Mouse (Mus musculus) midbrain, embryonic 11.5 days (tissue): ENCODE results near the gene Snx25. TPM values are rescaled to one million over a fixed set of nuclear protein-coding genes. Genes with fewer than 3 reads are reported as not detected.
"Not testable (repeated sequence)": the region's sequence is repeated elsewhere in the genome, so short reads cannot be mapped to it uniquely, and the experiment has no call there.

Experiments
- ATAC-seq: fragments of 200-750 bp; cut with Nextera tagmentation; 2 replicates; pipeline ENCODE4 v1.8.0; 2017; ENCODE audit warnings: moderate TSS enrichment, moderate library complexity; ENCODE audit not compliant: low FRiP score
- DNase-seq: peaks from one replicate; pipeline ENCODE4 v3.0.0; 2015; ENCODE audit warnings: low spot score; ENCODE audit errors: missing footprints
- H3K27ac ChIP-seq: fragments of 300-500 bp; sonication (generic); 2 replicates; pipeline ENCODE4 v1.5.1; 2014; ENCODE audit warnings: low read depth, low read length
- H3K27me3 ChIP-seq: fragments of 300-500 bp; sonication (generic); 2 replicates; pipeline ENCODE4 v1.6.1; 2014; ENCODE audit warnings: mild to moderate bottlenecking, low read length, moderate library complexity, mixed read lengths; ENCODE audit not compliant: control insufficient read depth, insufficient read depth
- H3K36me3 ChIP-seq: fragments of 300-500 bp; sonication (generic); 2 replicates; pipeline ENCODE4 v1.6.1; 2014; ENCODE audit warnings: mild to moderate bottlenecking, low read length, moderate library complexity, mixed read lengths; ENCODE audit not compliant: control insufficient read depth, insufficient read depth
- H3K4me1 ChIP-seq: fragments of 300-500 bp; sonication (generic); 2 replicates; pipeline ENCODE4 v1.6.1; 2014; ENCODE audit warnings: low read length; ENCODE audit not compliant: control insufficient read depth, insufficient read depth
- H3K4me2 ChIP-seq: fragments of 300-500 bp; sonication (generic); 2 replicates; pipeline ENCODE4 v1.6.1; 2014; ENCODE audit warnings: mild to moderate bottlenecking, moderate library complexity
- H3K4me3 ChIP-seq: fragments of 300-500 bp; sonication (generic); 2 replicates; pipeline ENCODE4 v1.5.1; 2014; ENCODE audit warnings: low read depth, low read length
- H3K9ac ChIP-seq: fragments of 300-500 bp; sonication (generic); 2 replicates; pipeline ENCODE4 v1.6.1; 2014; ENCODE audit warnings: low read length
- H3K9me3 ChIP-seq: fragments of 300-500 bp; sonication (generic); 2 replicates; pipeline ENCODE4 v1.6.1; 2016; ENCODE audit warnings: low read length; ENCODE audit not compliant: control insufficient read depth
- WGBS: fragments of 180-500 bp; shearing (Covaris S2); extraction: QIAGEN DNeasy Blood & Tissue Kit; methylation state at CpG from one replicate; pipeline ENCODE4 v1.1.7; 2014; 5-methylcytosine and 5-hydroxymethylcytosine counted together
- polyA plus RNA-seq: library from polyadenylated mRNA; unstranded; fragments of >200 nt; fragmentation: Nextera tagmentation; extraction: Ambion mirVana; gene quantifications from 2 replicates; pipeline ENCODE4 v1.2.1, GENCODE M21; 2014

The Snx25 gene
- polyA plus RNA-seq, 1 experiment from 2014 or later = 7.1 TPM

DNA sequence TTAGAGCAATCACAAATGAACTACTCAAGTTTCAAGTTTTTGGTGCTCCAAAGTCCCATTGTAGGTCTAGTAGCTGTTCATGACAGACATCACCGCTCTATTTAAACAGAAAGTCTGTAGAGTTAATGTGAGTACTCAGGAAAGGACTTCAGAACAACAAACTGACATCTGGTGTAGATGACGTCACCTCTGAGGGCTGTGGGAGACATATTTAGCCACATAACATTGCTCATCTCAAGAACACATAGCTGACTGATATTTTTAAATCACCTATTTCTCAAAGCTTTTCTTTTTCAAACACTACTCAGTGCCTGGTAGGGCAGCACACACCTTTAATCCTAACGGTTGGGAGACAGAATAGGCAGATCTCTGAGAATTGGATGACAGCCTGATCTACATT is 34.8 kb downstream of the Snx25 start:
- Histone ChIP-seq H3K4me1 (no peaks in the 10 kb centered on the region), H3K36me3 (no peaks in the 10 kb centered on the region; the same call in 1 of the 2 replicates), H3K9me3 (no peaks in the 10 kb centered on the region), H3K4me2 (no peak overlapping the region), H3K9ac (no peak overlapping the region), H3K4me3 (no peak overlapping the region), H3K27ac (no peak overlapping the region), H3K27me3 (no peaks in the 10 kb centered on the region)
- WGBS = 91% methylated on average over 3 of the region's 3 CpGs
- no peak for ATAC-seq
- DNase-seq = no peak

DNA sequence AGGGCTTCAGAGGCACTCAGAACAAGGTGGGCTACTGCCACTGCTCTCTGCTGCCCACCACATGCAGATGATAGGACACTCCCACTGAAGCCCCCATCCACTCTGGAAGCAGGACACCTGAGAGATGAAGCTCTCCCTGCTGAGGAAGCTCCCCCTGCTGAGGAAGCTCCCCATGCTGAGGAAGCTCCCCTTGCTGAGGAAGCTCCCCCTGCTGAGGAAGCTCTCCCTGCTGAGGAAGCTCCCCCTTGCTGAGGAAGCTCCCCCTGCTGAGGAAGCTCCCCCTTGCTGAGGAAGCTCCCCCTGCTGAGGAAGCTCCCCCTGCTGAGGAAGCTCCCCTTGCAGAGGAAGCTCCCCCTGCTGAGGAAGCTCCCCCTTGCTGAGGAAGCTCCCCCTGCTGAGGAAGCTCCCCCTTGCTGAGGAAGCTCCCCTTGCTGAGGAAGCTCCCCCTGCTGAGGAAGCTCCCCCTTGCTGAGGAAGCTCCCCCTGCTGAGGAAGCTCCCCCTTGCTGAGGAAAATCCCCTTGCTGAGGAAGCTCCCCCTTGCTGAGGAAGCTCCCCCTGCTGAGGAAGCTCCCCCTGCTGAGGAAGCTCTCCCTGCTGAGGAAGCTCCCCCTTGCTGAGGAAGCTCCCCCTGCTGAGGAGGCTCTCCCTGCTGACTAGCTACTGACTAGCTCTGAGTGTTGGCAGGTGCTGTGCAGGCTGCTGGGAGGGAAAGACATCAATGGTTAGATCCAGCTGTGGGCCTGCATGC is 38.4 kb downstream of the Snx25 start:
- not testable (repeated sequence) for H3K4me2 ChIP-seq, H3K36me3 ChIP-seq, H3K9me3 ChIP-seq, DNase-seq, H3K27me3 ChIP-seq, H3K4me1 ChIP-seq, ATAC-seq, H3K4me3 ChIP-seq, H3K27ac ChIP-seq, H3K9ac ChIP-seq

DNA sequence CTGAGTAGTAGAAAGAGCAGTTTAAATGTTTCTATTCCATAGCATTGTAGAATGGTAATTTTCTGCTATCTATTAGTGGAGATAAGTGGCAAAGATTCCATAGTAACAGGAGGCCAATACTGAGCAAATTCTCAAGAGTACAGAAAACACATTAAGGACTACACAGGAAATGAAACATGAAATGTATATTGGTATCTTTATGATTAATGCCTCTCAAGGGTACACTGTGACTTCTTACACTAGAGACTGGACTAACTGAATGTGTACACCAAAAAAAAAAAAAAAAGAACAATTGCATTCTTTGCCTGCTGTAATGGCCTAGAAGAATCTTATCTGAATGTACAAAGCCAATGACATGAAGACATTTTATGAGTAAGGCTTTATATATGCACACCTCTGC is 44.3 kb downstream of the Snx25 start:
- no peak overlapping the region for H3K4me2 ChIP-seq
- no peak overlapping the region for H3K27ac ChIP-seq
- DNase-seq (no peak), ATAC-seq (no peak)
- H3K9me3 ChIP-seq = no peaks in the 10 kb centered on the region
- H3K27me3 ChIP-seq = no peaks in the 10 kb centered on the region
- H3K4me3 ChIP-seq = no peak overlapping the region
- H3K4me1 ChIP-seq = no peaks in the 10 kb centered on the region
- no peak overlapping the region for H3K9ac ChIP-seq
- H3K36me3 ChIP-seq = no peaks in the 10 kb centered on the region

DNA sequence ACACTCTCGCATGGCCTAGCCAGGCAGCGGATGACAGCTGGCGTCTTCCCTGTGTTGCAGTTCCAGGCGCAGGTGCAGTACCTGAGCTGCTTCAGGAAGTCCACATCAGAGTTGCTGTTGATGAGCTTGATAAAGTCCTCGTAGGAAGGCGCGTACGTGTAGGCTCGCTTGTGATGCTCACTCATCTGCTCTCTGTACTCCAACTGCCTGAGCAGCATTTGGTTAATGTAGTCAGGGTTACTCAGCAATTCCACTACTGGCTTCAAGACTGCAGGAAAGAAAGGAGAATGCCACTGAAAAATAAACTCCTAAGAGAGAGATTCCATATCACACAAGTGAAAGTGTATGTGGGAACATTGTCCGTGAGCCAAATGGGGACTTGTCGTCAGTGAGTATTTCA is 48.5 kb downstream of the Snx25 start:
- no peak for DNase-seq
- ATAC-seq = no peak
- 94% methylated on average over 11 of the region's 11 CpGs for WGBS
- Histone ChIP-seq H3K4me3 (no peak overlapping the region), H3K27me3 (no peaks in the 10 kb centered on the region), H3K4me1 (no peaks in the 10 kb centered on the region), H3K36me3 (peaks cover 11% of the 10 kb centered on the region; the same call in 1 of the 2 replicates), H3K9ac (no peak overlapping the region), H3K4me2 (no peak overlapping the region), H3K27ac (no peak overlapping the region), H3K9me3 (peaks cover 3% of the 10 kb centered on the region; the same call in 1 of the 2 replicates)

DNA sequence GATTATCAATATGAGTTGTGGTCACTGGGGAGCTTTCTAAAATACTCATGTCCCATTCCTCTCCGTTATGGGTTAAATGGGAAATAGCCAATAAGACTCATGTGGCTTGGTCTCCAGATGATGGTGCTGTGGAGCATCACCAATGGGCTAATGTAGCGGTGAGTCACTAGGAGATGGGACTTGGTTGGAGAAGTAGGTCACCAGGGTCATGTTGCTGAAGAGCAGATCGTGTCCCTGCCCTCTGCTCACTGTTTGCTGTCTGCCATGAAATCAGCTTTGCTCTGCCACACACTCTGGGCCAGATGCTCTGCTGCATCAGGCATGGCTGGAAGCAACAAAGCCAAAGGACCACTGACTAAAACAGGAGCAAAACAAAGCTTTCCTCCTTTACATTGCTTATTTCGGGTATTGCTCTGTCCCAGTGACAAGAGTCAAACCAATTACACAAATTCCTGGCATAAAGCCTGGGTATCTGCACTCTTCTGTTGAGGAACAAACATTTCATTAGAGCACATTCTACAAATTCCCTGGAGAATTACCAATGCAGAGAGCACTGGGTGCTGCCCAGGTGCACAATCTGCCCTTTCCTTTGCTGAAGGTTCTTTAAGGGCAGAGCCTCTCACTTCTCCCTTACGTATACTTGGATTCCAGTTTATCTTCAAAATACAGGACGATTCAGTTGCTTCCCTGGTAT is 59.1 kb downstream of the Snx25 start:
- H3K4me1 ChIP-seq = no peaks in the 10 kb centered on the region
- no peak overlapping the region for H3K27ac ChIP-seq
- H3K9ac ChIP-seq = no peak overlapping the region
- no peaks in the 10 kb centered on the region for H3K27me3 ChIP-seq
- no peak overlapping the region for H3K4me3 ChIP-seq
- no peak for ATAC-seq
- no peaks in the 10 kb centered on the region for H3K9me3 ChIP-seq
- no peaks in the 10 kb centered on the region for H3K36me3 ChIP-seq
- H3K4me2 ChIP-seq = no peak overlapping the region
- WGBS = 84% methylated on average over 6 of the region's 6 CpGs
- DNase-seq = no peak

DNA sequence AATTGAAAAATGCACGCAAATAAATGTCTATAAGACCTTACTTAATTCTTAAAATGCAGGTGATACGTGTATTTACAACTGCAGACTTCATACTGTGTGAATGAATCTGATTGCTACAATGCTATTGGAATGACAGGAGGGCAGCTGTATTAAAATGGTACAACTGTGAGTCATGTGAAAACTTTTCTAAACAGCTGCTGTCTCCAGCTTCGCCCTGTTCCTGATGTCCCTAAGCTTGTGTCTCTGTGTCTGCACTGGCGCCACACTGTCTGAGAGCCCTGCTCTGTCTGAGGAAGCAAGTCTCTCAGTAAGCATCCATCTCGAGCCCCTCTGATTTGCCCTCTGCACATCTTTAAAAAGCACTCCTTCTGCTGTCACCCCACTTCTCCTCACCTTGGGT is 68.8 kb downstream of the Snx25 start:
- 85% methylated on average over 5 of the region's 5 CpGs for WGBS
- ATAC-seq (no peak), DNase-seq (no peak)
- Histone ChIP-seq H3K4me2 (no peak overlapping the region), H3K9me3 (no peaks in the 10 kb centered on the region), H3K4me3 (no peak overlapping the region), H3K4me1 (no peaks in the 10 kb centered on the region), H3K27me3 (no peaks in the 10 kb centered on the region), H3K27ac (no peak overlapping the region), H3K36me3 (0 out of 2 replicates have a peak, but pooled peaks cover 3% of the 10 kb centered on the region), H3K9ac (no peak overlapping the region)

DNA sequence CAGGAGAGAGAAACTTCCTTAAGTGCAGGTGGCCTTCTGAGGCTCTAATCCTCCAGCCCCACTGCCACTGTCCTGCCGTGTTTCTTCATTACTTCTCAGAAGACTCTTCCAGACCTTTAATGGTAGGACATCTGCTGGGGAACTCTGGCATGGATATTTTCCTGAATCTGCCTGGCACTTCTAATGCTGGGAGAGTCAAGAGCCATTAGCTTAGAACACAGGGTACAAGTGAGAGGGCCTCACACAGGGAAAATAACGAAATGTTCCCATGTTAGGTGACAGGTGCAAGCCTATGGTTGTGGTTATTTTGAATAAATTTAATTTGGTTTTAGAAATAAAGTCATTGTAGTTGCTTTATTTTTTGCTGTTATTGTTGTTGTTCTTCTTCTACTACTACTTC is 70.9 kb downstream of the Snx25 start:
- no peak overlapping the region for H3K27ac ChIP-seq
- 0 out of 2 replicates have a peak, but pooled peaks cover 3% of the 10 kb centered on the region for H3K36me3 ChIP-seq
- DNase-seq (no peak), ATAC-seq (no peak)
- no peak overlapping the region for H3K4me2 ChIP-seq
- no peaks in the 10 kb centered on the region for H3K27me3 ChIP-seq
- WGBS = 81% methylated on average over 2 of the region's 2 CpGs
- H3K4me3 ChIP-seq = no peak overlapping the region
- no peaks in the 10 kb centered on the region for H3K4me1 ChIP-seq
- H3K9me3 ChIP-seq = no peaks in the 10 kb centered on the region
- no peak overlapping the region for H3K9ac ChIP-seq

DNA sequence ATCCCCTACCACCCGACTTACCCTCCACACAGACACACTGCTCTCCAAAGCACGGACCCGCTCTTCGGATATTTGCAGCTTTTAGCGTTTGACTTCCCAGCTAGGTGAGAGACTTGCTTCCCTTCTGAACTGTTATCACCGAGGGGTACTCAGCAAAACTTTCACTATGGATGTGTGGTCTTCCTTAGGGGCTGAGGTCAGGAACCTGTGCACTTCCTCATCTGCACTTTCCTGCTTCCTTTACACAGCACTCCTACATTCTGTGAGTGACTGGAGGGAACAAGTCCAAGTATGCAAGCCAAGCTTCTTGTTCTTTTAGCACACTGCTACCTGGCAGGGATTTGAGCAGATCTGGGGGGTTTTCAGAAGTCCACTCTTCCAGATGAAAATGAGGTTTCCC is 73.1 kb downstream of the Snx25 start:
- no peak for DNase-seq
- H3K4me1 ChIP-seq = no peaks in the 10 kb centered on the region
- no peak overlapping the region for H3K4me2 ChIP-seq
- no peaks in the 10 kb centered on the region for H3K27me3 ChIP-seq
- no peak for ATAC-seq
- no peak overlapping the region for H3K27ac ChIP-seq
- no peak overlapping the region for H3K9ac ChIP-seq
- 0 out of 2 replicates have a peak, but pooled peaks cover 3% of the 10 kb centered on the region for H3K36me3 ChIP-seq
- H3K9me3 ChIP-seq = no peaks in the 10 kb centered on the region
- WGBS = 86% methylated on average over 6 of the region's 6 CpGs
- H3K4me3 ChIP-seq = no peak overlapping the region

DNA sequence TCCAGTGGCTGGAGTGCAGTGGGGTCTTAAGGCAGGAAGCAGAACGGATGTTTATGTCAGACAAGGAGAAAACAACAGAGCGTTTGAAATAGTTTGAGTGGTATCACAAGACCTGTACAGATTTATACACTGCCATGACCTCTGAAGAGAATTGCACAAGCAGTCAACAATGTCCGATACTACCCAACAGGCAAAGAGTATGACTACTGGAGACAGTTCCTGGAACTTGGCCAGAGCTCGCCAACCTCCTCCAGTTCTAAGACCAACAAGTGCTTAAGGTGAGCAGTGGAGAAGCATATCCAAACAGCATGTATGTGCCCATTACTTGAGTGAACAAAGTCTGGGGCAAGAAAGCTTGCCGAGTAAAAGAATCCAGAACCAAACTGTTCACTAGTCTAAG is 76.7 kb downstream of the Snx25 start:
- Histone ChIP-seq H3K9me3 (no peaks in the 10 kb centered on the region), H3K9ac (no peak overlapping the region), H3K4me1 (no peaks in the 10 kb centered on the region), H3K4me3 (no peak overlapping the region), H3K36me3 (0 out of 2 replicates have a peak, but pooled peaks cover 3% of the 10 kb centered on the region), H3K4me2 (no peak overlapping the region), H3K27me3 (no peaks in the 10 kb centered on the region), H3K27ac (no peak overlapping the region)
- no peak for DNase-seq
- no peak for ATAC-seq
- 94% methylated on average over 5 of the region's 5 CpGs for WGBS
